14 mouse cellular contexts compared by ENCODE assay signal in genomic region chr2:18917838-18918237, GRCm38 (mm10).
"Had no signal": no experiment of that assay in that cellular context is flagged by ENCODE, and none has a peak within 500 bp of the region (broad histone marks: within the 10 kb centered on the region; RNA-seq: fewer than 3 reads in every experiment).

No protein-coding gene starts in this region.

- H3K9ac ChIP-seq: limb, embryonic 12.5 days; limb, embryonic 15.5 days; midbrain, embryonic 12.5 days had no signal

- ATAC-seq: intestine, postnatal 0 days; midbrain, embryonic 16.5 days had no signal

- H3K27ac ChIP-seq: kidney, postnatal 0 days; limb, embryonic 12.5 days; limb, embryonic 15.5 days; midbrain, embryonic 12.5 days had no signal

- DNase-seq: kidney, postnatal 25 days; layer of hippocampus, postnatal 36 days; left cerebral cortex, postnatal 4 days; lung, adult 2 months; lung, postnatal 14 days; lung, postnatal 4 days; thymus, adult 18-20 months; thymus, postnatal 4 days had no signal

- H3K36me3 ChIP-seq: limb, embryonic 12.5 days; limb, embryonic 15.5 days; midbrain, embryonic 12.5 days had no signal

- H3K9me3 ChIP-seq: limb, embryonic 12.5 days; limb, embryonic 15.5 days; midbrain, embryonic 12.5 days had no signal

- H3K4me2 ChIP-seq: limb, embryonic 12.5 days; limb, embryonic 15.5 days; midbrain, embryonic 12.5 days had no signal

- H3K4me3 ChIP-seq: limb, embryonic 12.5 days; limb, embryonic 15.5 days; midbrain, embryonic 12.5 days had no signal

- H3K27me3 ChIP-seq: limb, embryonic 12.5 days; limb, embryonic 15.5 days; midbrain, embryonic 12.5 days had no signal
